Comparison of ENCODE assay signal across 24 mouse cellular contexts in the genomic region with DNA sequence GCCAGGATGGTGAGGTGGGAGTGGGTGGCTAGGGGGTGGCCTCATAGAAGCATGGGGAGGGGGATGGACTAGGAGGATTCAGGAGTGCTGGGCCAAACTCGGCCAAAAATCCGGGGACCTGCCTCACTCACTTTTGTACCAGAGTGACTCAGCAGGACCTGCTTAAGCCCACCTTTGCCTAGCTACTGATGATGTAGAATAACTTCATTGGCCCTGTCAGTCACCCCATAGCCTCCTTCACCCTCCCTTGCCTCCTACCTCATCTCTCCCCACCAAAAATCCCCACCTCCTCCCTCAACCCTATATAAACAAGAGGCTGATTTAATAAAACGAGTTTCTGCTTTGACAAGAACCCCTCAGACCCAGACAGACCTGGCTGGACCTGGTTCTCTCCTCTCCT.
DNase-seq lines count a peak whose midpoint lies in the region; ATAC-seq and TF ChIP-seq lines count a peak whose summit lies in the region.
"Had no signal": no experiment of that assay in that cellular context is flagged by ENCODE, and none has a peak within 500 bp of the region (broad histone marks: within the 10 kb centered on the region; RNA-seq: fewer than 3 reads in every experiment).

No protein-coding gene starts in this region.

- no peaks in the 10 kb centered on the region for H3K27me3 ChIP-seq in embryonic facial prominence, embryonic 12.5 days
- no peaks in the 10 kb centered on the region for H3K27me3 ChIP-seq in embryonic facial prominence, embryonic 10.5 days (replicated peaks; ENCODE audit: low read depth, poor library complexity, severe bottlenecking)
- H3K27me3 ChIP-seq in lung, embryonic 14.5 days (ENCODE audit: insufficient read depth, low read length), result no peaks in the 10 kb centered on the region
- no peaks in the 10 kb centered on the region for H3K27me3 ChIP-seq in limb, embryonic 10.5 days (ENCODE audit: low read depth, poor library complexity, severe bottlenecking)
- H3K27me3 ChIP-seq: CH12.LX; forebrain, embryonic 13.5 days; forebrain, embryonic 15.5 days; Patski had no signal

- no peaks in the 10 kb centered on the region for H3K9me3 ChIP-seq in embryonic facial prominence, embryonic 12.5 days
- H3K9me3 ChIP-seq in embryonic facial prominence, embryonic 10.5 days, result no peaks in the 10 kb centered on the region
- no peaks in the 10 kb centered on the region for H3K9me3 ChIP-seq in lung, embryonic 14.5 days (ENCODE audit: low read depth, low read length)
- no peaks in the 10 kb centered on the region for H3K9me3 ChIP-seq in limb, embryonic 10.5 days (replicated peaks)
- H3K9me3 ChIP-seq: forebrain, embryonic 13.5 days; forebrain, embryonic 15.5 days; G1E had no signal

- 0 out of 2 replicates have a peak, but pooled peaks have one; percentile 15 for ATAC-seq in embryonic facial prominence, embryonic 12.5 days (ENCODE audit: insufficient number of reproducible peaks, insufficient read depth, low FRiP score, low TSS enrichment)
- ATAC-seq in lung, embryonic 14.5 days (ENCODE audit: insufficient read depth), result peak; percentile 66; the same call in 1 of the 2 replicates
- 0 out of 2 replicates have a peak, but pooled peaks have one; percentile 18 for ATAC-seq in common myeloid progenitor, adult 5-6 weeks (replicated peaks; ENCODE audit: low read depth, poor library complexity, severe bottlenecking)
- ATAC-seq: activated CD4-positive, CD25-positive, alpha-beta regulatory T cell, adult 4 months; CD4-positive, CD25-positive, alpha-beta regulatory T cell, adult 4 months; forebrain, embryonic 13.5 days; forebrain, embryonic 15.5 days; forebrain, postnatal 0 days; Patski had no signal

- no peaks in the 10 kb centered on the region for H3K4me1 ChIP-seq in embryonic facial prominence, embryonic 12.5 days
- no peaks in the 10 kb centered on the region for H3K4me1 ChIP-seq in embryonic facial prominence, embryonic 10.5 days
- no peaks in the 10 kb centered on the region for H3K4me1 ChIP-seq in lung, embryonic 14.5 days (ENCODE audit: insufficient read depth)
- H3K4me1 ChIP-seq in limb, embryonic 10.5 days, result no peaks in the 10 kb centered on the region
- H3K4me1 ChIP-seq: forebrain, embryonic 13.5 days; forebrain, embryonic 15.5 days had no signal

- no peak overlapping the region for H3K27ac ChIP-seq in embryonic facial prominence, embryonic 12.5 days
- H3K27ac ChIP-seq in embryonic facial prominence, embryonic 10.5 days (replicated peaks), result no peak overlapping the region
- H3K27ac ChIP-seq in lung, embryonic 14.5 days (ENCODE audit: low read depth), result no peak overlapping the region
- H3K27ac ChIP-seq in limb, embryonic 10.5 days, result no peak overlapping the region
- H3K27ac ChIP-seq: forebrain, embryonic 13.5 days; forebrain, embryonic 15.5 days had no signal

- H3K4me3 ChIP-seq in embryonic facial prominence, embryonic 12.5 days, result no peak overlapping the region
- H3K4me3 ChIP-seq in embryonic facial prominence, embryonic 10.5 days, result no peak overlapping the region
- no peak overlapping the region for H3K4me3 ChIP-seq in lung, embryonic 14.5 days (ENCODE audit: low read depth, low read length)
- no peak overlapping the region for H3K4me3 ChIP-seq in limb, embryonic 10.5 days
- H3K4me3 ChIP-seq: forebrain, embryonic 13.5 days; forebrain, embryonic 15.5 days had no signal

- H3K4me2 ChIP-seq in embryonic facial prominence, embryonic 12.5 days (replicated peaks), result no peak overlapping the region
- H3K4me2 ChIP-seq in lung, embryonic 14.5 days, result no peak overlapping the region
- H3K4me2 ChIP-seq: forebrain, embryonic 13.5 days; forebrain, embryonic 15.5 days had no signal

- DNase-seq in embryonic facial prominence, embryonic 10.5 days (ENCODE audit: low spot score), result no peak
- DNase-seq in lung, embryonic 14.5 days, result no peak
- DNase-seq in lung, postnatal 14 days, result no peak
- peak; percentile 9 for DNase-seq in 416B (ENCODE audit: low read depth)
- DNase-seq in limb, embryonic 10.5 days (ENCODE audit: low spot score), result no peak
- no peak for DNase-seq in layer of hippocampus, postnatal 14 days (ENCODE audit: low spot score in 2 of 2)
- DNase-seq: adrenal gland, adult 8-10 months; adrenal gland, postnatal 14 days; adrenal gland, postnatal 36 days; B cell, adult 2 months; cerebellum, adult 11-12 months; cerebellum, adult 2 months; cerebellum, adult 9-10 months; cerebellum, postnatal 36 days; forebrain, postnatal 0 days had no signal

- WGBS in embryonic facial prominence, embryonic 12.5 days, result 34% methylated on average over 3 of the region's 3 CpGs
- 54% methylated on average over 3 of the region's 3 CpGs for WGBS in embryonic facial prominence, embryonic 10.5 days
- WGBS in lung, embryonic 14.5 days, result 40% methylated on average over 3 of the region's 3 CpGs
- WGBS in limb, embryonic 10.5 days, result 50% methylated on average over 3 of the region's 3 CpGs

- H3K9ac ChIP-seq in embryonic facial prominence, embryonic 12.5 days, result no peak overlapping the region
- H3K9ac ChIP-seq in lung, embryonic 14.5 days, result no peak overlapping the region
- H3K9ac ChIP-seq: forebrain, embryonic 13.5 days; forebrain, embryonic 15.5 days; forebrain, postnatal 0 days had no signal

- TF ChIP-seq CTCF in lung, embryonic 14.5 days (IDR thresholded peaks at IDR 0.05; ENCODE audit: low read depth), result no peak

- no peaks in the 10 kb centered on the region for H3K36me3 ChIP-seq in embryonic facial prominence, embryonic 12.5 days
- no peaks in the 10 kb centered on the region for H3K36me3 ChIP-seq in embryonic facial prominence, embryonic 10.5 days (replicated peaks)
- H3K36me3 ChIP-seq in lung, embryonic 14.5 days (ENCODE audit: insufficient read depth), result no peaks in the 10 kb centered on the region
- H3K36me3 ChIP-seq in limb, embryonic 10.5 days, result no peaks in the 10 kb centered on the region
- H3K36me3 ChIP-seq: forebrain, embryonic 15.5 days; G1E had no signal

Comparison
In these comparisons a context has a peak if more than half of its experiments do, and no peak if none do; other contexts are left out.
1. ATAC-seq: peak in every context shown above with its lines; median percentile 66 in lung, embryonic 14.5 days; 18 in common myeloid progenitor, adult 5-6 weeks; 15 in embryonic facial prominence, embryonic 12.5 days.